Mouse (Mus musculus) cerebellum, adult 18-20 months (tissue): ENCODE measurements around the gene E2f2.

Experiments used
- DNase-seq, 2 experiments: peaks; one replicate each; pipeline ENCODE4 v3.0.0; 2021

Gene E2f2

GRCm38 (mm10) chr4:136172011-136172541 lies at the start of gene E2f2:
E2f2 (plus strand) TSS chr4:136172394.
- DNase-seq, result peak; percentile 10 to 46

GRCm38 (mm10) chr4:136123111-136123791 lies 48.9 kb upstream of the E2f2 start:
- no peak for DNase-seq

GRCm38 (mm10) chr4:136123792-136124161 lies 48.4 kb upstream of the E2f2 start:
- no peak for DNase-seq

GRCm38 (mm10) chr4:136124581-136124980 lies 47.6 kb upstream of the E2f2 start:
- DNase-seq, result no peak

- DNase-seq, result no peak
Observed at GRCm38 (mm10) chr4:136125458-136125857, 46.7 kb upstream of the E2f2 start.

GRCm38 (mm10) chr4:136126019-136126418 lies 46.2 kb upstream of the E2f2 start:
- no peak for DNase-seq

- DNase-seq, result no peak
Observed at GRCm38 (mm10) chr4:136127670-136128069, 44.5 kb upstream of the E2f2 start.

- DNase-seq, result no peak
Observed at GRCm38 (mm10) chr4:136129842-136130241, 42.4 kb upstream of the E2f2 start.

GRCm38 (mm10) chr4:136133801-136134200 lies 38.4 kb upstream of the E2f2 start:
- DNase-seq, result no peak

GRCm38 (mm10) chr4:136134418-136134977 lies 37.7 kb upstream of the E2f2 start:
- DNase-seq, result no peak

- no peak for DNase-seq
Observed at GRCm38 (mm10) chr4:136134978-136135873, 37.0 kb upstream of the E2f2 start.

- DNase-seq, result no peak
Observed at GRCm38 (mm10) chr4:136135874-136136728, 36.1 kb upstream of the E2f2 start.

- no peak for DNase-seq
Observed at GRCm38 (mm10) chr4:136139326-136140110, 32.7 kb upstream of the E2f2 start.

- peak; percentile 63 for DNase-seq
Observed at GRCm38 (mm10) chr4:136140327-136141250, 31.6 kb upstream of the E2f2 start.

- no peak for DNase-seq
Observed at GRCm38 (mm10) chr4:136142267-136143192, 29.7 kb upstream of the E2f2 start.

GRCm38 (mm10) chr4:136143193-136143976 lies 28.8 kb upstream of the E2f2 start, which contains the start of gene Id3:
Id3 (plus strand) TSS chr4:136143497.
- DNase-seq, result peak; percentile 18 to 43

- no peak for DNase-seq
Observed at GRCm38 (mm10) chr4:136144126-136144926, 27.9 kb upstream of the E2f2 start.

- DNase-seq, result no peak
Observed at GRCm38 (mm10) chr4:136144927-136145292, 27.3 kb upstream of the E2f2 start.
